Mouse (Mus musculus) spleen, embryonic (tissue): Measurements from ENCODE around the gene Cass4.

Experiments
- CTCF ChIA-PET: fragments of 350-600 bp; sonication (Branson Sonifier 250); formaldehyde crosslinking; loops from one replicate; lab custom pipeline; 2022; lab: Charles Lee

Gene Cass4

GRCm38 (mm10) chr2:172437371-172437952 is 43.9 kb downstream of the Cass4 start:
- CTCF ChIA-PET, result interaction anchor here (0.5 kb wide), 1 partner anchor 49 kb away, joined by 3 read pairs; no protein-coding TSS in a partner anchor

GRCm38 (mm10) chr2:172439843-172440639 is 46.4 kb downstream of the Cass4 start, which contains the start of gene Rtf2:
TSS of gene Rtf2 (plus strand) at chr2:172440556.
- CTCF ChIA-PET, result interaction anchor here (0.8 to 1.1 kb wide), 2 partner anchors 39 to 61 kb away, joined by 3 to 4 read pairs; no protein-coding TSS in a partner anchor

GRCm38 (mm10) chr2:172440640-172441005 is 47.0 kb downstream of the Cass4 start:
- CTCF ChIA-PET, result interaction anchor here (0.7 to 1.1 kb wide), 3 partner anchors 39 to 70 kb away, joined by 3 to 4 read pairs (median 3); partner anchors contain the start of genes Aurka and Cstf1

DNA sequence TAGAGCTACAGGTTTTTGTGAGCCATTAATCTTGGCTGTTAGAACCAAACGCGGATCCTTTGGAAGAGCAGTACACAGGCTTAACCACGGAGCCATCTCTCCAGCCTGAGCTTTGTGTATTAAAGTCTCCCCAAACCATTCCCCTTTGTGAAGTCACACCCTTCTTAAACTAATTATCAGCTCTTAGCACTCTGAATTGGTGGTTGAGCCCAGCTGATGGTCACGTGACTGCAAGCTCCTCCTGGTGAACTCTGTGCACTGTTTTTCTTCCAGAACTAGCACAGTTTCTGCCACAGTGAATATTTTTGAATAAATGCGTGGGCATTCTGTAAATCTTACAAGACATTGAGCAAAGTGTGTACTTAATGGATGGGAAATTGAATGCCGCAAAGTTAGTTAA is 47.6 kb downstream of the Cass4 start:
- CTCF ChIA-PET, result interaction anchor here (0.7 kb wide), 1 partner anchor 71 kb away, joined by 3 read pairs; the partner anchor contains the start of genes Aurka and Cstf1

GRCm38 (mm10) chr2:172445617-172446016 is 52.0 kb downstream of the Cass4 start:
- CTCF ChIA-PET, result no interaction called here

DNA sequence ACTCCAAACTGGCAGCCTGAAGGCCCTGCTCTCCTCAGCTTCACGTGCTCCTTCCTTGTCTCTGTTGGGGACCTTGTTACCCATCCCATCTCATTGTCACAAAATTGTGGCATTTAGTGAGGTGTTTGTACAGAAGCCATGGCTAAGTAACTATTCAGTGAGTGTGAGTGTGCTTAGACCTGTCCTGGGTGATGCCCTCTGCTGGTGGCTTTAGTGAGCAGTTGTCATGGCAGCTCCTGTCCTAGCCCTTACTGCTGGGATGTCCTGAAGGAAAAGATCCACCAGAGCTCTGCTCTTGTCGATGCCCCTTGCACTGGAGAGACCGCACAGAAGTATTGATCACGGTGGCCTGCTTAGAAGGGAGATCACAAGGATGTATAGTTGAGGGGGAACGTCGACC is 53.7 kb downstream of the Cass4 start:
- CTCF ChIA-PET, result interaction anchor here (0.6 to 2.0 kb wide), 2 partner anchors 54 to 80 kb away, joined by 3 to 13 read pairs; partner anchors contain the start of gene Cass4

DNA sequence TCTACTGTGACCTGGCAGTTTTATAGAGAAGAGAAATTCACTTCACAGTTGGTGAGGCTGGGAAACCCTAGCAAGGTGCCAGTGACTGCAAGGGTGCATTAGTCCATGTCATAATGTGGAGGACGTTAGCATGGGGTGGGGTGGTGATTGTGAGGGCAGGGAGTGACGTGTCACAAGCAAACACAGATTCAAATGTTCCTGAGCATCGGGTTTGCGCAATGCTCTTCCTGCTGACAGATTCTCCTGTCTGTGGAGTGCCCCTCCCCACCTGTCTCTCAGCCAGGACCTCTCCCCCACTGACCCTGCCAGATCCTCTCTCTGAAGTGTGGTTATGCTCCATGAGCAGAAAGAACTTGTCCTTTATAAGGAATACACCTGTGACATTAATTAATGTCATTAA is 54.7 kb downstream of the Cass4 start:
- CTCF ChIA-PET, result interaction anchor here (2.0 kb wide), 1 partner anchor 55 kb away, joined by 13 read pairs; the partner anchor contains the start of gene Cass4

GRCm38 (mm10) chr2:172450640-172451039 is 57.0 kb downstream of the Cass4 start:
- CTCF ChIA-PET, result no interaction called here

GRCm38 (mm10) chr2:172452031-172452430 is 58.4 kb downstream of the Cass4 start:
- CTCF ChIA-PET, result no interaction called here

GRCm38 (mm10) chr2:172452458-172452857 is 58.9 kb downstream of the Cass4 start:
- CTCF ChIA-PET, result no interaction called here

DNA sequence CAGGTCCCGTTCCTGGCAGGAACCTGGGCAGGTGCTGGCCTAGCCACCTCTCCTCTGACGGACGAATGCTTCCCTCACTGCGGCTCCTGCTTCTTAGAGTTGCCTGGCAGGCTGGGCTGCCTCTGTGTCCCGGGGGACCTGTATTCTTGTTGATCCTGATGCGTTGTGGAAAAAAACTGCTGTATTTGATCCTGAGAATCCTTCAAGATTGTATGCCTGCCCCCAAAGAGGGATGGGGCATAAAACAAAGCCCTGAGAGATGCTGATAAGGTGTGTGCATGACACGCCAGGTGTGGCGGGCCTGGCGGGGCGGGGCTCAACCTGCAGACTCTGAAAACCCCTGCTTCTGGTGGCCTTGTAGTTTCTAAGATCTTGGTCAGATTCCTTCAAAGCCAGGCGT is 64.9 kb downstream of the Cass4 start, which contains the start of gene Gcnt7:
TSS of gene Gcnt7 (minus strand) at position 101 of the 400 bp plus-strand sequence.
- CTCF ChIA-PET, result no interaction called here

DNA sequence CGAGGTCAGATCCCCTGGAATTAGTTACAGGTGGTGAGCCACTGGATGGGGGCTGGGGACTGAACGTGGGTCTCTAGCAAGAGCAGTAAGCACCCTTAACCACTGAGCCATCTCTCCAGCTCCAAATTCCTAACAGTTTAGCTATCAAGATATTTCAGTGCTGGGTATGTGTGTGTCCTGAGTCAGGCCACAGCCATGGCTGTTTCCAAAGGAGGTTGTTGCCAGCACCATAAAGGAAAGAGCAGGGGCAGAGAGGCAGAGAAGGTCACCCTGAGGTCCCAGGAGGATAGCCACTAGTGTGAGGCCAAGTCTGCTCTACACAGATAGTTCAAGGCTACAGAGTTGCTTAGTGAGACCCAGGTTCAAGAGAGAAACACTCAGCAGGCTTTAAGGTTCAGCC is 67.1 kb downstream of the Cass4 start:
- CTCF ChIA-PET, result no interaction called here

DNA sequence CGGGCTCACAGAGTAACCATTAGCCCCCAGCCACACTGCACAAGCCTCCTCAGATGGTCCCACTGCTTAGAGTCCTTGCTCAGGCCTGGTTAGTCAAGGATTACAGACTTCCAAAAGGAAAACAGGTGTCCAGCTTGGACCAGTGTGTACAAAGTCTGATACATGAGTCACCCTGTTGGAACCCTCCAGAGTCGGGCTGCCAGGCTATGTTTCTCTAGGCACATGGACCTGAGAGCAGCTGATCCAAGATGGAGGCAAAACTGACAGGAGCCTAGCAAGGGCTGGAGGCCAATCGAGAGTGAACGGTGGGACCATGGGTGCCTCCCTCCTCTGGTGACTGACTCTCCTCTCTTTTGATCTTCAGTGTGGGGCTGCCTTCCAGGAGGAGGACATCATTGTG is 69.2 kb downstream of the Cass4 start:
- CTCF ChIA-PET, result no interaction called here

GRCm38 (mm10) chr2:172466427-172467132 is 73.0 kb downstream of the Cass4 start:
- CTCF ChIA-PET, result no interaction called here

- CTCF ChIA-PET, result no interaction called here
Observed at GRCm38 (mm10) chr2:172467206-172467605, 73.6 kb downstream of the Cass4 start.

DNA sequence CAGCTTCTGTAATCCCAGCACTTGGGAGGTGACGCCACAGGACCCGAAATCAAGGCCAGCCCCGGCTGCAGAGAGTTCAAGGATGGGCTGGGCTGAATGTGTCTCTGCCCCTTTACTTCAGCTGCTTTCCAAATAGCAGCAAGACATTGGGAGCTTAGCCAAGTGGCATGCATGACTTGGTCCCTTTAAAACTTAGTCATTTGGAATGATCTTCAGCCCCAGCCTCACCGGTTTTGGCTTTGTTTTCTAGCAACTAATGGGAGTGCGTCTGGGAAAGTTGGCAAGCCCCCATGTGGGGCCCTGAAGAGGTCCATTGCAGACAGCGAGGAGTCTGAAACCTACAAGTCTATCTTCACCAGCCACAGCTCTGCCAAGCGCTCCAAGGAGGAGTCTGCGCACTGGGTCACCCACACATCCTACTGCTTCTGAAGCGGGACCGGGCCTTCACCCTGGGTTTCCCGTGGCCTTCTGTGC is 74.8 kb downstream of the Cass4 start:
- CTCF ChIA-PET, result no interaction called here

DNA sequence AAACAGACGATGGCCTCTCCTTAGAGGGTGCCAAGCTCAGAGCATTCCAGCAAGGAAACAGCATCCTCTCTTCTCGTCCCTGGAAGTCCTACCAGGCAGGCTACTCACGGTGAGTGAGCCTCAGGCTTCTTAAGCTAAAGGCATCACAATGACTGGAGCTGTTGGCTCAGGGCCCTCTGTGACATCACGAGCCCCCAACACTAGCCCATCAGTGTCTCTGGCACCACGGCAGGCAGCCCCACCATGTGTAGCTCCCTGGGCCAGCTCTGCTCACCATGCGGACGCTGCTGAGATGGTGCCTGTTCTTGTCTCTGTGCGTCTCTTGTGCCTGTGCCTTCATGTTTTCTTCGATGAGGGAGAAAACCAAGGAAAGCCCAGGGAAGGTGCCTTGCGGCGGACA is 78.7 kb downstream of the Cass4 start, which contains the start of gene Fam209:
TSS of gene Fam209 (plus strand) at position 203 of the 400 bp plus-strand sequence.
- CTCF ChIA-PET, result no interaction called here

- CTCF ChIA-PET, result interaction anchor here (0.5 kb wide), 1 partner anchor 83 kb away, joined by 3 read pairs; no protein-coding TSS in a partner anchor
Observed at GRCm38 (mm10) chr2:172473591-172473990, 80.0 kb downstream of the Cass4 start.

- CTCF ChIA-PET, result no interaction called here
Observed at GRCm38 (mm10) chr2:172474970-172475369, 81.4 kb downstream of the Cass4 start.

GRCm38 (mm10) chr2:172476707-172477260 is 83.2 kb downstream of the Cass4 start:
- CTCF ChIA-PET, result no interaction called here

GRCm38 (mm10) chr2:172477350-172477749 is 83.8 kb downstream of the Cass4 start:
- CTCF ChIA-PET, result no interaction called here
